Comparison of ENCODE assay signal across 10 mouse cellular contexts in genomic region chr8:45844911-45845481, GRCm38 (mm10). TPM values are rescaled to one million over a fixed set of nuclear protein-coding genes. Genes with fewer than 3 reads are reported as not detected.
DNase-seq lines count a peak whose midpoint lies in the region; ATAC-seq and TF ChIP-seq lines count a peak whose summit lies in the region.
"Had no signal": no experiment of that assay in that cellular context is flagged by ENCODE, and none has a peak within 500 bp of the region (broad histone marks: within the 10 kb centered on the region; RNA-seq: fewer than 3 reads in every experiment).

No protein-coding gene starts in this region.

- WGBS in lung, postnatal 0 days: 23% methylated on average over 14 of the region's 14 CpGs
- WGBS in small intestine, adult 2 months: 53% methylated on average over 14 of the region's 14 CpGs

- H3K9me3 ChIP-seq in lung, postnatal 0 days (ENCODE audit: low read length): no peaks in the 10 kb centered on the region
- H3K9me3 ChIP-seq: embryonic facial prominence, embryonic 13.5 days had no signal

- DNase-seq in lung, postnatal 0 days (ENCODE audit: low spot score): peak; percentile 18
- no peak for DNase-seq in lung, postnatal 36 days
- DNase-seq in heart, adult 9 months (ENCODE audit: low spot score in 2 of 2): peak; percentile 75 to 76
- DNase-seq in heart, postnatal 14 days: peak; percentile 19 to 29
- DNase-seq in cerebellum, adult 9-10 months: no peak
- DNase-seq in layer of hippocampus, adult 9-10 months (ENCODE audit: low spot score): no peak
- DNase-seq: thymus, postnatal 36 days had no signal

- H3K9ac ChIP-seq in lung, postnatal 0 days (replicated peaks; ENCODE audit: low read depth): no peak overlapping the region
- H3K9ac ChIP-seq: embryonic facial prominence, embryonic 13.5 days had no signal

- no peaks in the 10 kb centered on the region for H3K27me3 ChIP-seq in lung, postnatal 0 days (replicated peaks; ENCODE audit: insufficient read depth, low read length)
- H3K27me3 ChIP-seq in small intestine, adult 2 months (ENCODE audit: control insufficient read depth, insufficient read depth, low read length): no peaks in the 10 kb centered on the region
- H3K27me3 ChIP-seq: embryonic facial prominence, embryonic 13.5 days had no signal

- H3K27ac ChIP-seq in lung, postnatal 0 days (ENCODE audit: low read length): no peak overlapping the region
- H3K27ac ChIP-seq in small intestine, adult 2 months (ENCODE audit: insufficient read depth, low read depth, low read length): peak overlapping the region; percentile 64
- H3K27ac ChIP-seq: embryonic facial prominence, embryonic 13.5 days had no signal

- TF ChIP-seq POLR2A in small intestine, adult 2 months (IDR thresholded peaks at IDR 0.05; ENCODE audit: low read depth, low read length): no peak

- H3K4me1 ChIP-seq in lung, postnatal 0 days (ENCODE audit: insufficient read depth, low read depth, low read length): peaks cover 4% of the 10 kb centered on the region; the same call in 1 of the 2 replicates
- H3K4me1 ChIP-seq in small intestine, adult 2 months (ENCODE audit: control insufficient read depth, insufficient read depth, insufficient read length, low read length): no peaks in the 10 kb centered on the region

- no peak for TF ChIP-seq EP300 in lung, postnatal 0 days (IDR thresholded peaks at IDR 0.05)

- no peak overlapping the region for H3K4me2 ChIP-seq in lung, postnatal 0 days (replicated peaks; ENCODE audit: low read depth, low read length)
- H3K4me2 ChIP-seq: embryonic facial prominence, embryonic 13.5 days had no signal

- intact Hi-C loops in heart, postnatal 14 days (cut with DNase I): loop anchor here (2.0 kb wide), 1 partner anchor 40 kb away; the partner anchor contains the start of gene Pdlim3

- no peak overlapping the region for H3K4me3 ChIP-seq in lung, postnatal 0 days (ENCODE audit: low read depth, low read length)
- no peak overlapping the region for H3K4me3 ChIP-seq in small intestine, adult 2 months (ENCODE audit: low read depth, low read length)
- H3K4me3 ChIP-seq: embryonic facial prominence, embryonic 13.5 days had no signal

- no peaks in the 10 kb centered on the region for H3K36me3 ChIP-seq in lung, postnatal 0 days (ENCODE audit: insufficient read depth, low read length)
- H3K36me3 ChIP-seq in small intestine, adult 2 months (ENCODE audit: control insufficient read depth, insufficient read depth, low read length): no peaks in the 10 kb centered on the region
- H3K36me3 ChIP-seq: embryonic facial prominence, embryonic 13.5 days had no signal

- ATAC-seq in lung, postnatal 0 days: peak; percentile 28; the same call in 1 of the 2 replicates

- TF ChIP-seq CTCF in lung, postnatal 0 days (IDR thresholded peaks at IDR 0.05): 0 out of 2 replicates have a peak, but pooled peaks have one; percentile 10
- no peak for TF ChIP-seq CTCF in small intestine, adult 2 months (IDR thresholded peaks at IDR 0.05; ENCODE audit: extremely low read depth, insufficient read length, insufficient replicate concordance, low read depth, low read length)

RNA-seq across cellular contexts. Expression of gene Pdlim3, which starts 40.3 kb away (rescaled TPM):
- 54.7 and 59.2 TPM in 2 replicates for polyA plus RNA-seq in lung, postnatal 0 days (2015; fragmentation: Nextera tagmentation; extraction: Ambion mirVana)
- 10 to 100 TPM; 29.7 to 40.0 TPM for total RNA-seq in heart, postnatal 14 days (2021)
- 52.8 and 59.5 TPM in 2 replicates for polyA plus RNA-seq in small intestine, adult 2 months (2012; rRNA removed)
- total RNA-seq: megakaryocyte progenitor cell, adult 5-6 weeks had no signal

Comparison
In these comparisons a context has a peak if more than half of its experiments do, and no peak if none do; other contexts are left out.
1. DNase-seq: peak in lung, postnatal 0 days (single experiment), heart, adult 9 months (2 of 2) and heart, postnatal 14 days (2 of 2); none in lung, postnatal 36 days (single experiment), cerebellum, adult 9-10 months (single experiment) and layer of hippocampus, adult 9-10 months (single experiment).